Mouse (Mus musculus): ENCODE results near the gene Gng2.
A peak's percentile ranks its signal among the peaks of the same experiment; 100 is the strongest.

DNA sequence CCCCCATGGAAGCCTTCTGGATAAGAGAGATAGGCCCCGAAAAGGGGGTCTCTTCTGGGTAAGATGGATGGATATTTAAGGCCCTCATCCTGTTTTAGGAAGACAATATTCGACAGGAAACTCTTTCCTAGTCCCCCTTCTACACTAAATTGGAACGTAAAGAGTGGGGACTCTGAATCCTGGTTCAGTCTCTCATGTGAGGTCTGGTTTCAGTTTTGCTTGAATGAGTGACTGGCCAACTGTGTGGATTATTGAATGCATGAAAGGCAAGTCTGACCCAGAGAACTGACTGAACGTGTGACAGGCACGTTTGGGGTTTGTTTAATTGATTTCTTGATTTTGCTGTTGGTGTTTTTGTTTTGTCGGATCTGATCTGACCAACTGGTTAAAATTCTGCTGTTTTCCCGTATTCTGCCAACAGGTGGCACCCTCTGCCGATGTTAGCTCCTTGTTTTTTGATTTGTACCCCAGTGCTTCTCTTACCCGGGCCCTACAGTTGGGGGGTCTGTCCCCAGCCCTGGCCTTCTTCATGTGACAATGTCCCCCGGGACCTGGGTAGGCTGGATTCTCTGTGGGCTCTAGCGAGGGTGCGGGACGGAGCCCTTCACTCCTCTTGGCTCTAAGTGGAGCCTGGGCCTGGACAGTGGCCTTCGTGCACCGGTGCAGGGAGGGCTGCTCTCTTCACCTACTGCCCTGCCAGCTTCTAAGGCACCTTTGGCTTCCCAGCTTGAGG lies 137.7 kb downstream of the Gng2 start:
- TF ChIP-seq CTCF (IDR thresholded peaks at IDR 0.05; ENCODE audit: extremely low read depth, insufficient read length, insufficient replicate concordance, low read depth, low read length) (peak; percentile 68; the same call in 1 of the 2 replicates), POLR2A (IDR thresholded peaks at IDR 0.05; ENCODE audit: low read depth, low read length) (no peak)

All from small intestine, adult 2 months (tissue).